In genomic region chr8:39440550-39441333, GRCm38 (mm10) we compare ENCODE assay signal across 28 mouse cellular contexts.
DNase-seq lines count a peak whose midpoint lies in the region; ATAC-seq lines count a peak whose summit lies in the region.
"Had no signal": no experiment of that assay in that cellular context is flagged by ENCODE, and none has a peak within 500 bp of the region (broad histone marks: within the 10 kb centered on the region; RNA-seq: fewer than 3 reads in every experiment).

No protein-coding gene starts in this region.

- no peak overlapping the region for H3K27ac ChIP-seq in forebrain, embryonic 12.5 days
- no peak overlapping the region for H3K27ac ChIP-seq in forebrain, embryonic 15.5 days (replicated peaks)
- H3K27ac ChIP-seq in hindbrain, embryonic 12.5 days = no peak overlapping the region
- H3K27ac ChIP-seq in hindbrain, embryonic 10.5 days = no peak overlapping the region
- H3K27ac ChIP-seq: embryonic facial prominence, embryonic 10.5 days; embryonic facial prominence, embryonic 13.5 days; gastrocnemius, adult 2 months; hindbrain, embryonic 14.5 days; hindbrain, postnatal 0 days had no signal

- ATAC-seq in forebrain, embryonic 12.5 days (ENCODE audit: low FRiP score) = peak; percentile 90; the same call in 1 of the 2 replicates
- no peak for ATAC-seq in forebrain, embryonic 15.5 days (replicated peaks)
- peak; percentile 58; the same call in 1 of the 2 replicates for ATAC-seq in hindbrain, embryonic 12.5 days (ENCODE audit: low FRiP score)
- ATAC-seq: hindbrain, postnatal 0 days; inflammation-experienced regulatory T-cells, adult 6 months; intestine, embryonic 16.5 days; Patski had no signal

- no peak for DNase-seq in hindbrain, embryonic 10.5 days (ENCODE audit: low spot score)
- DNase-seq in retina, postnatal 1 day = peak; percentile 1
- no peak for DNase-seq in retina, embryonic 14.5 days (ENCODE audit: low spot score)
- DNase-seq: adrenal gland, postnatal 10 days; B cell, adult 2 months; cerebellum, adult 11-12 months; cerebellum, adult 8-10 months; cerebellum, postnatal 10 days; cerebellum, postnatal 36 days; embryo, embryonic 11 days; gastrocnemius, adult 2 months; gastrocnemius, postnatal 14 days; heart, adult 11 months; kidney, adult 18-20 months had no signal

- no peaks in the 10 kb centered on the region for H3K9me3 ChIP-seq in forebrain, embryonic 12.5 days
- no peaks in the 10 kb centered on the region for H3K9me3 ChIP-seq in forebrain, embryonic 15.5 days
- no peaks in the 10 kb centered on the region for H3K9me3 ChIP-seq in hindbrain, embryonic 12.5 days (replicated peaks)
- H3K9me3 ChIP-seq in hindbrain, embryonic 10.5 days = no peaks in the 10 kb centered on the region
- H3K9me3 ChIP-seq: embryonic facial prominence, embryonic 10.5 days; embryonic facial prominence, embryonic 13.5 days; G1E had no signal

- H3K9ac ChIP-seq in forebrain, embryonic 12.5 days = no peak overlapping the region
- H3K9ac ChIP-seq in forebrain, embryonic 15.5 days (replicated peaks) = no peak overlapping the region
- no peak overlapping the region for H3K9ac ChIP-seq in hindbrain, embryonic 12.5 days
- H3K9ac ChIP-seq: embryonic facial prominence, embryonic 13.5 days; hindbrain, embryonic 14.5 days had no signal

- H3K4me2 ChIP-seq in forebrain, embryonic 12.5 days = no peak overlapping the region
- H3K4me2 ChIP-seq in forebrain, embryonic 15.5 days (replicated peaks) = no peak overlapping the region
- H3K4me2 ChIP-seq in hindbrain, embryonic 12.5 days (replicated peaks) = no peak overlapping the region
- H3K4me2 ChIP-seq: embryonic facial prominence, embryonic 13.5 days; heart, embryonic 11.5 days; hindbrain, embryonic 14.5 days had no signal

- H3K4me3 ChIP-seq in forebrain, embryonic 12.5 days (replicated peaks) = no peak overlapping the region
- no peak overlapping the region for H3K4me3 ChIP-seq in forebrain, embryonic 15.5 days
- no peak overlapping the region for H3K4me3 ChIP-seq in hindbrain, embryonic 12.5 days
- H3K4me3 ChIP-seq in hindbrain, embryonic 10.5 days = no peak overlapping the region
- H3K4me3 ChIP-seq: embryonic facial prominence, embryonic 10.5 days; embryonic facial prominence, embryonic 13.5 days; erythroblast, embryonic 14.5 days; gastrocnemius, adult 2 months had no signal

- no peaks in the 10 kb centered on the region for H3K27me3 ChIP-seq in forebrain, embryonic 12.5 days
- no peaks in the 10 kb centered on the region for H3K27me3 ChIP-seq in forebrain, embryonic 15.5 days
- H3K27me3 ChIP-seq in hindbrain, embryonic 12.5 days = no peaks in the 10 kb centered on the region
- no peaks in the 10 kb centered on the region for H3K27me3 ChIP-seq in hindbrain, embryonic 10.5 days (ENCODE audit: insufficient read depth, poor library complexity, severe bottlenecking)
- H3K27me3 ChIP-seq: CH12.LX; embryonic facial prominence, embryonic 13.5 days had no signal

- 55% methylated on average over 8 of the region's 8 CpGs for WGBS in forebrain, embryonic 12.5 days
- 39% methylated on average over 8 of the region's 8 CpGs for WGBS in forebrain, embryonic 15.5 days
- 84% methylated on average over 8 of the region's 8 CpGs for WGBS in hindbrain, embryonic 12.5 days
- WGBS in hindbrain, embryonic 10.5 days = 90% methylated on average over 8 of the region's 8 CpGs

- H3K36me3 ChIP-seq in forebrain, embryonic 12.5 days (replicated peaks) = no peaks in the 10 kb centered on the region
- no peaks in the 10 kb centered on the region for H3K36me3 ChIP-seq in forebrain, embryonic 15.5 days
- no peaks in the 10 kb centered on the region for H3K36me3 ChIP-seq in hindbrain, embryonic 12.5 days
- no peaks in the 10 kb centered on the region for H3K36me3 ChIP-seq in hindbrain, embryonic 10.5 days
- H3K36me3 ChIP-seq: embryonic facial prominence, embryonic 10.5 days; embryonic facial prominence, embryonic 13.5 days; G1E had no signal

- H3K4me1 ChIP-seq in forebrain, embryonic 12.5 days = no peaks in the 10 kb centered on the region
- no peaks in the 10 kb centered on the region for H3K4me1 ChIP-seq in forebrain, embryonic 15.5 days
- no peaks in the 10 kb centered on the region for H3K4me1 ChIP-seq in hindbrain, embryonic 12.5 days
- H3K4me1 ChIP-seq in hindbrain, embryonic 10.5 days (replicated peaks) = no peaks in the 10 kb centered on the region
- H3K4me1 ChIP-seq: embryonic facial prominence, embryonic 10.5 days; embryonic facial prominence, embryonic 13.5 days had no signal
